ENCODE assay signal across 8 mouse cellular contexts in genomic region chr17:5084139-5084538, GRCm38 (mm10).
A peak's percentile ranks its signal among the peaks of the same experiment; 100 is the strongest.
DNase-seq lines count a peak whose midpoint lies in the region; ATAC-seq lines count a peak whose summit lies in the region.

No protein-coding gene starts in this region.

- peak overlapping the region; percentile 59; the same call in 1 of the 2 replicates for H3K27ac ChIP-seq in midbrain, embryonic 10.5 days (replicated peaks)
- no peak overlapping the region for H3K27ac ChIP-seq in midbrain, embryonic 11.5 days (ENCODE audit: low read depth, low read length)
- H3K27ac ChIP-seq in liver, embryonic 11.5 days (ENCODE audit: low read depth, low read length), result no peak overlapping the region

- WGBS in midbrain, embryonic 10.5 days, result 72% methylated on average over 8 of the region's 8 CpGs
- 67% methylated on average over 8 of the region's 8 CpGs for WGBS in midbrain, embryonic 11.5 days
- WGBS in liver, embryonic 11.5 days, result 72% methylated on average over 8 of the region's 8 CpGs

- H3K36me3 ChIP-seq in midbrain, embryonic 10.5 days, result no peaks in the 10 kb centered on the region
- H3K36me3 ChIP-seq in midbrain, embryonic 11.5 days (ENCODE audit: control insufficient read depth, insufficient read depth, low read length), result no peaks in the 10 kb centered on the region
- H3K36me3 ChIP-seq in liver, embryonic 11.5 days (ENCODE audit: control insufficient read depth, insufficient read depth, low read length), result no peaks in the 10 kb centered on the region

- H3K9me3 ChIP-seq in midbrain, embryonic 10.5 days (replicated peaks), result no peaks in the 10 kb centered on the region
- no peaks in the 10 kb centered on the region for H3K9me3 ChIP-seq in midbrain, embryonic 11.5 days (ENCODE audit: control insufficient read depth, low read length)
- H3K9me3 ChIP-seq in liver, embryonic 11.5 days (ENCODE audit: control insufficient read depth, low read length), result no peaks in the 10 kb centered on the region

- no peak overlapping the region for H3K4me3 ChIP-seq in midbrain, embryonic 10.5 days
- H3K4me3 ChIP-seq in midbrain, embryonic 11.5 days (ENCODE audit: low read depth, low read length), result no peak overlapping the region
- no peak overlapping the region for H3K4me3 ChIP-seq in liver, embryonic 11.5 days (ENCODE audit: low read depth, low read length)

- no peak overlapping the region for H3K4me2 ChIP-seq in midbrain, embryonic 11.5 days
- H3K4me2 ChIP-seq in liver, embryonic 11.5 days, result no peak overlapping the region

- H3K27me3 ChIP-seq in midbrain, embryonic 10.5 days (ENCODE audit: low read depth, poor library complexity, severe bottlenecking), result no peaks in the 10 kb centered on the region
- H3K27me3 ChIP-seq in midbrain, embryonic 11.5 days (ENCODE audit: control insufficient read depth, insufficient read depth, low read length), result no peaks in the 10 kb centered on the region
- H3K27me3 ChIP-seq in liver, embryonic 11.5 days (replicated peaks; ENCODE audit: control insufficient read depth, insufficient read depth, low read length), result no peaks in the 10 kb centered on the region

- ATAC-seq in midbrain, embryonic 11.5 days (ENCODE audit: low FRiP score), result no peak
- no peak for ATAC-seq in CD4-positive, CD25-positive, alpha-beta regulatory T cell, adult 4 months
- ATAC-seq in liver, embryonic 11.5 days (replicated peaks; ENCODE audit: low FRiP score), result no peak

- peaks cover 80% of the 10 kb centered on the region for H3K4me1 ChIP-seq in midbrain, embryonic 10.5 days
- H3K4me1 ChIP-seq in midbrain, embryonic 11.5 days (ENCODE audit: control insufficient read depth, insufficient read depth, low read length), result peaks cover 19% of the 10 kb centered on the region
- H3K4me1 ChIP-seq in liver, embryonic 11.5 days (replicated peaks; ENCODE audit: control insufficient read depth, insufficient read depth, low read length), result peaks cover 59% of the 10 kb centered on the region

- no peak overlapping the region for H3K9ac ChIP-seq in midbrain, embryonic 11.5 days (ENCODE audit: low read length)
- H3K9ac ChIP-seq in liver, embryonic 11.5 days (ENCODE audit: low read depth, low read length), result no peak overlapping the region

- DNase-seq in midbrain, embryonic 10.5 days (ENCODE audit: low spot score), result no peak
- no peak for DNase-seq in midbrain, embryonic 11.5 days (ENCODE audit: low spot score, missing footprints)
- peak; percentile 67 to 79 for DNase-seq in cerebellum, postnatal 14 days
- DNase-seq in layer of hippocampus, adult 9-10 months (ENCODE audit: low spot score), result peak; percentile 47
- DNase-seq in thymus, postnatal 0 days (ENCODE audit: low spot score), result peak; percentile 66
- no peak for DNase-seq in gastrocnemius, postnatal 4 days (ENCODE audit: low spot score in 2 of 2)
- no peak for DNase-seq in liver, embryonic 11.5 days (ENCODE audit: low spot score)

Comparison
In these comparisons a context has a peak if more than half of its experiments do, and no peak if none do; other contexts are left out.
1. DNase-seq: peak in cerebellum, postnatal 14 days (2 of 2), layer of hippocampus, adult 9-10 months (single experiment) and thymus, postnatal 0 days (single experiment); none in midbrain, embryonic 10.5 days (single experiment), midbrain, embryonic 11.5 days (single experiment), gastrocnemius, postnatal 4 days (0 of 2) and liver, embryonic 11.5 days (single experiment).